Comparison of ENCODE assay signal across 1 mouse cellular context in genomic region chr2:32566536-32567063, GRCm38 (mm10).
TF ChIP-seq lines count a peak whose summit lies in the region.

No protein-coding gene starts in this region.

TF ChIP-seq in CH12.LX, 34 proteins besides CTCF, POLR2A, EP300 and RAD21:
- no peak for TF ChIP-seq HCFC1 (IDR thresholded peaks at IDR 0.05; ENCODE audit: low read depth, low read length)
- TF ChIP-seq ZC3H11A (IDR thresholded peaks at IDR 0.05; ENCODE audit: low read depth, low read length) = peak; percentile 56; the same call in 1 of the 2 replicates
- TF ChIP-seq RCOR1 (conservative IDR thresholded peaks at IDR 0.05; ENCODE audit: low read depth, low read length) = no peak
- no peak for TF ChIP-seq ZKSCAN1 (IDR thresholded peaks at IDR 0.05; ENCODE audit: borderline replicate concordance, low read depth, low read length)
- no peak for TF ChIP-seq ZNF384 (IDR thresholded peaks at IDR 0.05; ENCODE audit: low read depth, low read length)
- TF ChIP-seq CHD2 (IDR thresholded peaks at IDR 0.05; ENCODE audit: low read length) = no peak
- TF ChIP-seq USF2 (conservative IDR thresholded peaks at IDR 0.05; ENCODE audit: low read depth, low read length) = no peak
- no peak for TF ChIP-seq GABPA (IDR thresholded peaks at IDR 0.05; ENCODE audit: insufficient replicate concordance, low read depth, low read length)
- TF ChIP-seq MAX (IDR thresholded peaks at IDR 0.05; ENCODE audit: low read length) = no peak
- no peak for TF ChIP-seq ELF1 (IDR thresholded peaks at IDR 0.05; ENCODE audit: low read depth, low read length)
- no peak for TF ChIP-seq IRF4 (IDR thresholded peaks at IDR 0.05; ENCODE audit: low read depth, low read length)
- no peak for TF ChIP-seq POLR2AphosphoS2 (IDR thresholded peaks at IDR 0.05; ENCODE audit: low read depth, low read length)
- TF ChIP-seq SMC3 (IDR thresholded peaks at IDR 0.05; ENCODE audit: low read depth, low read length) = peak; percentile 91
- TF ChIP-seq TCF12 (IDR thresholded peaks at IDR 0.05; ENCODE audit: low read depth, low read length) = no peak
- no peak for TF ChIP-seq JUN (IDR thresholded peaks at IDR 0.05; ENCODE audit: insufficient read depth, low read depth, low read length)
